Mouse (Mus musculus): ENCODE results near the gene Galnt16.

GRCm38 (mm10) chr12:80554312-80554711, 36.2 kb downstream of the Galnt16 start:
- no peak for TF ChIP-seq POLR2A (IDR thresholded peaks at IDR 0.05; ENCODE audit: insufficient read depth, low read depth, low read length)
- no peak for TF ChIP-seq CTCF (IDR thresholded peaks at IDR 0.05; ENCODE audit: insufficient read depth, low read depth, low read length)
